Mouse (Mus musculus) lung, embryonic 16.5 days (tissue): ENCODE data around the gene Nek1. TPM values are rescaled to one million over a fixed set of nuclear protein-coding genes. Genes with fewer than 3 reads are reported as not detected.

Experiments used
- ATAC-seq: fragments of 200-750 bp; cut with Nextera tagmentation; 2 replicates; pipeline ENCODE4 v1.8.0; 2017; ENCODE audit warnings: low read depth, mild to moderate bottlenecking, moderate library complexity
- H3K27ac ChIP-seq: fragments of 300-500 bp; sonication (generic); 2 replicates; pipeline ENCODE4 v1.5.1; 2014; ENCODE audit warnings: mild to moderate bottlenecking, control low read depth, low read length
- H3K27me3 ChIP-seq: fragments of 300-500 bp; sonication (generic); 2 replicates; pipeline ENCODE4 v1.6.1; 2014; ENCODE audit warnings: low read depth, low read length, mixed read lengths; ENCODE audit not compliant: control insufficient read depth, insufficient read depth
- H3K36me3 ChIP-seq: fragments of 300-500 bp; sonication (generic); 2 replicates; pipeline ENCODE4 v1.6.1; 2014; ENCODE audit warnings: low read length; ENCODE audit not compliant: control insufficient read depth, insufficient read depth
- H3K4me1 ChIP-seq: fragments of 300-500 bp; sonication (generic); replicated peaks from 2 replicates; pipeline ENCODE4 v1.6.1; 2014; ENCODE audit warnings: low read length, mixed read lengths; ENCODE audit not compliant: control insufficient read depth, insufficient read depth
- H3K4me2 ChIP-seq: fragments of 300-500 bp; sonication (generic); 2 replicates; pipeline ENCODE4 v1.6.1; 2014; ENCODE audit warnings: low read depth, low read length, control low read depth
- H3K4me3 ChIP-seq: fragments of 300-500 bp; sonication (generic); 2 replicates; pipeline ENCODE4 v1.5.1; 2014; ENCODE audit warnings: mild to moderate bottlenecking, low read length, control low read depth
- H3K9ac ChIP-seq: fragments of 300-500 bp; sonication (generic); 2 replicates; pipeline ENCODE4 v1.6.1; 2014; ENCODE audit warnings: low read length, control low read depth
- H3K9me3 ChIP-seq: fragments of 300-500 bp; sonication (generic); 2 replicates; pipeline ENCODE4 v1.6.1; 2016; ENCODE audit warnings: low read length; ENCODE audit not compliant: control insufficient read depth
- WGBS: fragments of 180-500 bp; shearing (Covaris S2); extraction: QIAGEN DNeasy Blood & Tissue Kit; methylation state at CpG from one replicate; pipeline ENCODE4 v1.1.7; 2014; 5-methylcytosine and 5-hydroxymethylcytosine counted together
- polyA plus RNA-seq: library from polyadenylated mRNA; unstranded; fragments of >200 nt; fragmentation: Nextera tagmentation; extraction: Ambion mirVana; gene quantifications from 2 replicates; pipeline ENCODE4 v1.2.1, GENCODE M21; 2015

Gene Nek1
- polyA plus RNA-seq, 1 experiment from 2014 or later = 18.9 TPM

- H3K36me3 ChIP-seq = no peaks in the 10 kb centered on the region
- no peaks in the 10 kb centered on the region for H3K9me3 ChIP-seq
- H3K4me2 ChIP-seq = no peak overlapping the region
- H3K4me3 ChIP-seq = no peak overlapping the region
- WGBS = 63% methylated on average over 2 of the region's 2 CpGs
- ATAC-seq = no peak
- H3K27ac ChIP-seq = no peak overlapping the region
- peaks cover 7% of the 10 kb centered on the region; the same call in 1 of the 2 replicates for H3K4me1 ChIP-seq
- H3K27me3 ChIP-seq = no peaks in the 10 kb centered on the region
- H3K9ac ChIP-seq = no peak overlapping the region
Observed at GRCm38 (mm10) chr8:60963931-60964330, 29.1 kb upstream of the Nek1 start.

GRCm38 (mm10) chr8:60964518-60964917 is 28.5 kb upstream of the Nek1 start:
- 87% methylated on average over 4 of the region's 4 CpGs for WGBS
- Histone ChIP-seq H3K4me2 (no peak overlapping the region), H3K36me3 (no peaks in the 10 kb centered on the region), H3K4me1 (peaks cover 10% of the 10 kb centered on the region; the same call in 1 of the 2 replicates), H3K27me3 (no peaks in the 10 kb centered on the region), H3K4me3 (no peak overlapping the region), H3K27ac (no peak overlapping the region), H3K9ac (no peak overlapping the region), H3K9me3 (no peaks in the 10 kb centered on the region)
- ATAC-seq = no peak

GRCm38 (mm10) chr8:60965306-60965705 is 27.7 kb upstream of the Nek1 start:
- H3K36me3 ChIP-seq = no peaks in the 10 kb centered on the region
- H3K9ac ChIP-seq = no peak overlapping the region
- no peak overlapping the region for H3K4me2 ChIP-seq
- H3K27ac ChIP-seq = no peak overlapping the region
- H3K9me3 ChIP-seq = no peaks in the 10 kb centered on the region
- 41% methylated on average over 6 of the region's 6 CpGs for WGBS
- no peak for ATAC-seq
- peaks cover 10% of the 10 kb centered on the region; the same call in 1 of the 2 replicates for H3K4me1 ChIP-seq
- no peak overlapping the region for H3K4me3 ChIP-seq
- no peaks in the 10 kb centered on the region for H3K27me3 ChIP-seq

DNA sequence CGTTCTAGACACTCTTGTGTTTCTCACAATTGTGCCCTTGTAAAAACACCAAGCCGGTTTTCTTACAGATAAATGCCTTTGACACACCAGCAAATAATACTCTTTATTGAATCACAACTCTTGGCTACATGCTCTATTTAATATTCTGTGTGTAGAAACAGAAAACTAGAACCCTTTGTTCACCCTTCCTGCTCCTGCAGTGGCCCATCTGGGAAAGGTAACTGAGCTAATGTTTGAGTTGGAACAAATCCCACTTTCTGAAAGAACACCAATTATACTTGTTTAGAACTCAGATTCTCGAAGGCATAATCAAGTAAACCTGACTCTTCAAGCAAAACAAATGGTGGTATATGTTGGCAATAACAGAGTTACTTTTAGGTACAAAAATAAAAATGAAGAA is 27.3 kb upstream of the Nek1 start:
- Histone ChIP-seq H3K27ac (no peak overlapping the region), H3K4me1 (peaks cover 10% of the 10 kb centered on the region; the same call in 1 of the 2 replicates), H3K9me3 (no peaks in the 10 kb centered on the region), H3K36me3 (no peaks in the 10 kb centered on the region), H3K9ac (no peak overlapping the region), H3K4me2 (no peak overlapping the region), H3K27me3 (no peaks in the 10 kb centered on the region), H3K4me3 (no peak overlapping the region)
- 43% methylated on average over 3 of the region's 3 CpGs for WGBS
- no peak for ATAC-seq

DNA sequence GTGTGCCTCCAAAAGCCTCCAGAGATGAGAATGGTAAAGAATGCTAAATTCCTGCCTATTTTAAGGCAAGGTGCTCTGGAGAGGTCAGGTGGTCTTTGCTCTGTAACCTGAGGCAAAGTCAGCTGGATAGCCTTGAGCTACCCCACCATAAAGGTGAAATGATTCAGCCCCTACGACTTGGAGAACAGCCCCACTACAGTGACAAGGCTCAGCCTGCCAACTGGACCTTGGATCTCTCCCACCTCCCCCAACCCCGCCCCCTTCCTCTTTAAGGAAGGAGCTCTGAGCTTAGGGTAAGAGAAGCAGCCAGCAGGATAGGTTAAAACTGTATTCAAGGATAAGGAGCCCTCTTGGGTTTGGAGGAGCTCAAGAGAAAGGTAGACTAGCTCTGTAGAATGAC is 23.9 kb upstream of the Nek1 start:
- H3K4me1 ChIP-seq = peaks cover 11% of the 10 kb centered on the region
- WGBS = 36% methylated on average over 2 of the region's 2 CpGs
- no peak for ATAC-seq

DNA sequence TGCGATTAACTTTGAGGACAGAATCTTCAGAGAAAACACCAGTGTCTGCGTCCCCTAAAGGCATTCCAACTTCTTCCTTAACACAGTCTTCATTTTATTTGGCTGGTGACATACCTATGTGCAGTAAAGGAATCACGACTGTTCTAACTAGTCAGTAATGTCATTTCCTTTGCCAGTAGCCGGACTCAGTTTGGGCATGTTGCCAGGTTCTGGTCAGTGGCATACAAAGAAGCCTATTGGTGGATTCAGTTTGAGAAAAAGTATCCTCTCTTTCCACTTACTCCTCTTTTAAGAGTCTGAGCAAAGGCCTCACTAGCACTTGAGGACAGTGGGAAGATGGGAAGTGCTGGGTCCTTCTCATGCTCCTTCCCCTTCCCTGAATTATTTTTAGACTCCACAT is 21.2 kb upstream of the Nek1 start:
- no peak for ATAC-seq
- WGBS = 47% methylated on average over 4 of the region's 4 CpGs
- H3K9ac ChIP-seq = no peak overlapping the region

More for the DNA sequence above, 23.9 kb upstream of the Nek1 start:
- no peak overlapping the region for H3K4me2 ChIP-seq
- no peaks in the 10 kb centered on the region for H3K27me3 ChIP-seq
- H3K4me3 ChIP-seq = no peak overlapping the region
- no peak overlapping the region for H3K9ac ChIP-seq
- H3K27ac ChIP-seq = no peak overlapping the region
- no peaks in the 10 kb centered on the region for H3K9me3 ChIP-seq
- H3K36me3 ChIP-seq = no peaks in the 10 kb centered on the region

DNA sequence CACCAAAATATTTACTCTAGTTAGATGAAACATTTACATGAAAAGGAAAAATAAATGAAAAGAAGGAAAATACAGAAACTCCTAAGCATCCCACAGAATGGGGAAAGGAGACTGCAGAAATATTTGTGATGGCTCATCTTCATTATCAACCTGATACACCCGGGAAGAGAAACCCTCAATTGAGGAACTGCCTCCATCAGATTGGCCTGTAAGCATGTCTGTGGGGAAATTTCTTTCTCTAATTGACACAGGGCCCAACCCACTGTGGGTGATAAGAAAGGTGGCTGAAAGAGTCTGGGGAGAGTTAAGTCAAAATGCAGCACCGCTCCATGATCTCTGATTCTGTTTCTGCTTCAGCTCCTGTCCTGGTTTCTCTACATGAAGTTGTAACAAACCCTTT is 19.5 kb upstream of the Nek1 start:
- Histone ChIP-seq H3K36me3 (no peaks in the 10 kb centered on the region), H3K4me3 (no peak overlapping the region), H3K9me3 (no peaks in the 10 kb centered on the region), H3K4me2 (no peak overlapping the region), H3K4me1 (peaks cover 6% of the 10 kb centered on the region), H3K27me3 (no peaks in the 10 kb centered on the region), H3K27ac (no peak overlapping the region), H3K9ac (no peak overlapping the region)
- no peak for ATAC-seq
- 74% methylated on average over 2 of the region's 2 CpGs for WGBS

More for the DNA sequence above, 21.2 kb upstream of the Nek1 start:
- Histone ChIP-seq H3K4me3 (no peak overlapping the region), H3K4me1 (peaks cover 6% of the 10 kb centered on the region), H3K9me3 (no peaks in the 10 kb centered on the region), H3K36me3 (no peaks in the 10 kb centered on the region), H3K4me2 (no peak overlapping the region), H3K27me3 (no peaks in the 10 kb centered on the region), H3K27ac (no peak overlapping the region)

DNA sequence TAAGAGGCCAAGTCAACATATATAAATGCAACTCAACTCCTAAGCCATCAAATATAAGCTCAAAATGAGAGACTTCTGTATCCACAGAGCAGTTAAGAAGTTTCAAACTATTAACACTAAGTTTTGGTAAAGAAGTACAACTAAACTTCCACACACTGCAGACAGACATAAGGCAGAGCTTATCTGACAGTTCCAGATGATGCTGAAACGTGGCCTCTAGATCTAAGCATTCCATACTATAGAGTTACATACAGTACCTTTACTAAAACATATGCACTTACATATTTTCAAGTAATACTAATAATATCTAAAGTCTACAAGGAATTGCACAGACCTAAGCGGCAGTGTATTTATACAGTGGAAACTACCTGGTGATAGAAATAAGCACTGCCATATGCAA is 18.2 kb upstream of the Nek1 start:
- H3K27me3 ChIP-seq = no peaks in the 10 kb centered on the region
- peaks cover 4% of the 10 kb centered on the region for H3K4me1 ChIP-seq
- no peaks in the 10 kb centered on the region for H3K9me3 ChIP-seq
- no peaks in the 10 kb centered on the region for H3K36me3 ChIP-seq
- no peak overlapping the region for H3K4me2 ChIP-seq
- H3K9ac ChIP-seq = no peak overlapping the region
- H3K4me3 ChIP-seq = no peak overlapping the region
- WGBS = 62% methylated on average over 2 of the region's 2 CpGs
- no peak for ATAC-seq
- no peak overlapping the region for H3K27ac ChIP-seq

DNA sequence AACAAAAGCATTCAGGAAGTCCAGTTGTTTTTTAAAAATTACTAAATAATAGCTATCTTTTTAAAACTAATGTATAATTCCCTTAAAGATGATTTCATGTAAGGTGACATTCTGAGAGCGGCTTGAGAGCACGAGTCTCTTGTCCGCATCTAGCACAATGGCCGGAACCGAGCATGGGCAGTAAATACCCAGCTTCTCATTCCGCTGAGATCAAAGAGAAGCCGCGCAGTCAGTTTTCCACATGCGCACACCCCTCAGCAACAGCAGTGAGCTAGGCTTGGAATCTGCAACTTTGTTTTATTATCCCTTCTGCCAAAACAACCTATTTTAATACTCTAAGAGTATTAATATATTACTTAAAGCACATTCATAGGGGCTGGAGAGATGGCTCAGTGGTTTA is 16.2 kb upstream of the Nek1 start:
- Histone ChIP-seq H3K27me3 (no peaks in the 10 kb centered on the region), H3K9ac (no peak overlapping the region), H3K27ac (no peak overlapping the region), H3K4me1 (peaks cover 2% of the 10 kb centered on the region), H3K4me3 (no peak overlapping the region), H3K4me2 (no peak overlapping the region), H3K9me3 (no peaks in the 10 kb centered on the region), H3K36me3 (no peaks in the 10 kb centered on the region)
- 80% methylated on average over 9 of the region's 9 CpGs for WGBS
- no peak for ATAC-seq

DNA sequence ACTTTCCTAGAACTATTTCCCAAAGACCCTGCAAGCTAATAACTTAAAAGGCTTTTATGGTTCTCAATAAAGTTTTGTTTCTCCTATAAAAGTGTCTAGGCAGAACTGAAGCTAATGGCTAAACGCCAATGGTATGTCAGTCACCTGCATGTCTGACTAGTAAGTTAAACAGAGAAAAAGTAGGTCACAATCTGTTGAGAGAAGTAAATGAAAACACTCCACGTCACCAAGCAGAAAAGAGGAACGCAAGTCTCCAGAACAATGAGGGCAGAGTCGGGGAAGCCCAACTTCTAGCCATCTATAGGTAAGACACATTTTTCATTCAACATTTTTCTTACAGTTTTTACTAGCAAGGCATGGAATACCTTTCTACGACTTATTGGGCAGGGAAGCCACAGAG is 14.5 kb upstream of the Nek1 start:
- H3K4me3 ChIP-seq = no peak overlapping the region
- H3K4me1 ChIP-seq = 0 out of 2 replicates have a peak, but pooled peaks cover 2% of the 10 kb centered on the region
- no peak overlapping the region for H3K9ac ChIP-seq
- 63% methylated on average over 5 of the region's 5 CpGs for whole genome bisulfite sequencing
- no peak for ATAC-seq
- H3K9me3 ChIP-seq = no peaks in the 10 kb centered on the region
- H3K27me3 ChIP-seq = 0 out of 2 replicates have a peak, but pooled peaks cover 3% of the 10 kb centered on the region
- H3K27ac ChIP-seq = no peak overlapping the region
- no peak overlapping the region for H3K4me2 ChIP-seq
- no peaks in the 10 kb centered on the region for H3K36me3 ChIP-seq
